Mouse (Mus musculus): ENCODE data around the gene Hist1h4f. TPM values are rescaled to one million over a fixed set of nuclear protein-coding genes. Genes with fewer than 3 reads are reported as not detected.

Gene Hist1h4f
- polyA plus RNA-seq, 1 experiment from 2014 or later = not detected

GRCm38 (mm10) chr13:23506819-23507515 is 44.5 kb downstream of the Hist1h4f start:
- 30% methylated on average over 14 of the region's 14 CpGs for WGBS
- Histone ChIP-seq H3K9ac (ENCODE audit: low read length) (no peak overlapping the region), H3K27ac (replicated peaks in 1 of 2; ENCODE audit: control insufficient read depth in 1 of 2, insufficient read depth in 1 of 2, low read depth in 2 of 2, low read length in 2 of 2) (peak overlapping the region in 1 of 2 experiments; percentile 9; a peak in 1 of 4 replicates), H3K27me3 (ENCODE audit: control insufficient read depth, insufficient read depth, low read length) (no peaks in the 10 kb centered on the region), H3K4me2 (ENCODE audit: low read length) (peak overlapping the region; percentile 63), H3K36me3 (ENCODE audit: control insufficient read depth, insufficient read depth, low read length) (no peaks in the 10 kb centered on the region), H3K4me1 (ENCODE audit: control insufficient read depth in 2 of 2, insufficient read depth in 2 of 2, low read length in 2 of 2) (peaks cover 14 to 23% of the 10 kb centered on the region in 2 experiments), H3K4me3 (ENCODE audit: control insufficient read depth in 1 of 2, insufficient read depth in 1 of 2, low read depth in 1 of 2, low read length in 2 of 2) (no peak overlapping the region), H3K9me3 (ENCODE audit: control insufficient read depth, low read length) (no peaks in the 10 kb centered on the region)
- ATAC-seq (ENCODE audit: insufficient number of reproducible peaks, insufficient read depth, low FRiP score, low read depth) = no peak

- WGBS = 10% methylated on average over 13 of the region's 13 CpGs
- Histone ChIP-seq H3K27ac (replicated peaks in 1 of 2; ENCODE audit: control insufficient read depth in 1 of 2, insufficient read depth in 1 of 2, low read depth in 2 of 2, low read length in 2 of 2) (peak overlapping the region in 1 of 2 experiments; percentile 35; a peak in 1 of 4 replicates), H3K36me3 (ENCODE audit: control insufficient read depth, insufficient read depth, low read length) (no peaks in the 10 kb centered on the region), H3K4me1 (ENCODE audit: control insufficient read depth in 2 of 2, insufficient read depth in 2 of 2, low read length in 2 of 2) (peaks cover 14 to 27% of the 10 kb centered on the region in 2 experiments), H3K9ac (ENCODE audit: low read length) (peak overlapping the region; percentile 68), H3K9me3 (ENCODE audit: control insufficient read depth, low read length) (no peaks in the 10 kb centered on the region), H3K4me3 (ENCODE audit: control insufficient read depth in 1 of 2, insufficient read depth in 1 of 2, low read depth in 1 of 2, low read length in 2 of 2) (peak overlapping the region in 1 of 2 experiments; percentile 33; a peak in 2 of 4 replicates), H3K27me3 (ENCODE audit: control insufficient read depth, insufficient read depth, low read length) (no peaks in the 10 kb centered on the region), H3K4me2 (ENCODE audit: low read length) (peak overlapping the region; percentile 63)
- ATAC-seq (ENCODE audit: insufficient number of reproducible peaks, insufficient read depth, low FRiP score, low read depth) = no peak
These were observed 45.1 kb downstream of the Hist1h4f start for GRCm38 (mm10) chr13:23506351-23506750.

- peak overlapping the region; percentile 35 to 57; a peak in 3 of 4 replicates for H3K27ac ChIP-seq (replicated peaks in 1 of 2; ENCODE audit: control insufficient read depth in 1 of 2, insufficient read depth in 1 of 2, low read depth in 2 of 2, low read length in 2 of 2)
- H3K4me3 ChIP-seq (ENCODE audit: control insufficient read depth in 1 of 2, insufficient read depth in 1 of 2, low read depth in 1 of 2, low read length in 2 of 2) = peak overlapping the region; percentile 33 to 40
- H3K36me3 ChIP-seq (ENCODE audit: control insufficient read depth, insufficient read depth, low read length) = no peaks in the 10 kb centered on the region
- WGBS = 8% methylated on average over 14 of the region's 14 CpGs
- peak overlapping the region; percentile 68 for H3K9ac ChIP-seq (ENCODE audit: low read length)
- peak overlapping the region; percentile 63 for H3K4me2 ChIP-seq (ENCODE audit: low read length)
- H3K4me1 ChIP-seq (ENCODE audit: control insufficient read depth in 2 of 2, insufficient read depth in 2 of 2, low read length in 2 of 2) = peaks cover 14 to 27% of the 10 kb centered on the region in 2 experiments
- H3K27me3 ChIP-seq (ENCODE audit: control insufficient read depth, insufficient read depth, low read length) = no peaks in the 10 kb centered on the region
- H3K9me3 ChIP-seq (ENCODE audit: control insufficient read depth, low read length) = no peaks in the 10 kb centered on the region
- ATAC-seq (ENCODE audit: insufficient number of reproducible peaks, insufficient read depth, low FRiP score, low read depth) = no peak
These were observed 45.6 kb downstream of the Hist1h4f start for GRCm38 (mm10) chr13:23505662-23506345.

GRCm38 (mm10) chr13:23503797-23504196 is 47.7 kb downstream of the Hist1h4f start:
- Histone ChIP-seq H3K36me3 (ENCODE audit: control insufficient read depth, insufficient read depth, low read length) (no peaks in the 10 kb centered on the region), H3K4me3 (ENCODE audit: control insufficient read depth in 1 of 2, insufficient read depth in 1 of 2, low read depth in 1 of 2, low read length in 2 of 2) (no peak overlapping the region), H3K9ac (ENCODE audit: low read length) (no peak overlapping the region), H3K27ac (replicated peaks in 1 of 2; ENCODE audit: control insufficient read depth in 1 of 2, insufficient read depth in 1 of 2, low read depth in 2 of 2, low read length in 2 of 2) (no peak overlapping the region), H3K9me3 (ENCODE audit: control insufficient read depth, low read length) (no peaks in the 10 kb centered on the region), H3K4me2 (ENCODE audit: low read length) (peak overlapping the region; percentile 23; the same call in 1 of the 2 replicates), H3K4me1 (ENCODE audit: control insufficient read depth in 2 of 2, insufficient read depth in 2 of 2, low read length in 2 of 2) (peaks cover 14 to 27% of the 10 kb centered on the region in 2 experiments; a peak in 3 of 4 replicates), H3K27me3 (ENCODE audit: control insufficient read depth, insufficient read depth, low read length) (no peaks in the 10 kb centered on the region)
- 3% methylated on average over 9 of the region's 9 CpGs for WGBS
- ATAC-seq (ENCODE audit: insufficient number of reproducible peaks, insufficient read depth, low FRiP score, low read depth) = no peak

- no peaks in the 10 kb centered on the region for H3K9me3 ChIP-seq (ENCODE audit: control insufficient read depth, low read length)
- H3K9ac ChIP-seq (ENCODE audit: low read length) = no peak overlapping the region
- H3K27me3 ChIP-seq (ENCODE audit: control insufficient read depth, insufficient read depth, low read length) = no peaks in the 10 kb centered on the region
- no peak overlapping the region for H3K4me3 ChIP-seq (ENCODE audit: control insufficient read depth in 1 of 2, insufficient read depth in 1 of 2, low read depth in 1 of 2, low read length in 2 of 2)
- no peak overlapping the region for H3K4me2 ChIP-seq (ENCODE audit: low read length)
- no peak for ATAC-seq (ENCODE audit: insufficient number of reproducible peaks, insufficient read depth, low FRiP score, low read depth)
- H3K27ac ChIP-seq (replicated peaks in 1 of 2; ENCODE audit: control insufficient read depth in 1 of 2, insufficient read depth in 1 of 2, low read depth in 2 of 2, low read length in 2 of 2) = no peak overlapping the region
- H3K36me3 ChIP-seq (ENCODE audit: control insufficient read depth, insufficient read depth, low read length) = no peaks in the 10 kb centered on the region
- H3K4me1 ChIP-seq (ENCODE audit: control insufficient read depth in 2 of 2, insufficient read depth in 2 of 2, low read length in 2 of 2) = peaks cover 16 to 30% of the 10 kb centered on the region in 2 experiments; a peak in 3 of 4 replicates
- 51% methylated on average over 4 of the region's 4 CpGs for WGBS
These were observed 48.5 kb downstream of the Hist1h4f start for GRCm38 (mm10) chr13:23502916-23503315.

- 36% methylated on average over 9 of the region's 9 CpGs for WGBS
- peaks cover 11 to 27% of the 10 kb centered on the region in 2 experiments; a peak in 3 of 4 replicates for H3K4me1 ChIP-seq (ENCODE audit: control insufficient read depth in 2 of 2, insufficient read depth in 2 of 2, low read length in 2 of 2)
- H3K36me3 ChIP-seq (ENCODE audit: control insufficient read depth, insufficient read depth, low read length) = no peaks in the 10 kb centered on the region
- no peaks in the 10 kb centered on the region for H3K27me3 ChIP-seq (ENCODE audit: control insufficient read depth, insufficient read depth, low read length)
- H3K27ac ChIP-seq (replicated peaks in 1 of 2; ENCODE audit: control insufficient read depth in 1 of 2, insufficient read depth in 1 of 2, low read depth in 2 of 2, low read length in 2 of 2) = no peak overlapping the region
- no peak overlapping the region for H3K9ac ChIP-seq (ENCODE audit: low read length)
- H3K4me3 ChIP-seq (ENCODE audit: control insufficient read depth in 1 of 2, insufficient read depth in 1 of 2, low read depth in 1 of 2, low read length in 2 of 2) = peak overlapping the region in 1 of 2 experiments; percentile 18; a peak in 1 of 4 replicates
- no peak for ATAC-seq (ENCODE audit: insufficient number of reproducible peaks, insufficient read depth, low FRiP score, low read depth)
- H3K4me2 ChIP-seq (ENCODE audit: low read length) = peak overlapping the region; percentile 42
- no peaks in the 10 kb centered on the region for H3K9me3 ChIP-seq (ENCODE audit: control insufficient read depth, low read length)
These were observed 49.3 kb downstream of the Hist1h4f start for GRCm38 (mm10) chr13:23502031-23502567.

- no peak for ATAC-seq (ENCODE audit: insufficient number of reproducible peaks, insufficient read depth, low FRiP score, low read depth)
- H3K9ac ChIP-seq (ENCODE audit: low read length) = no peak overlapping the region
- peak overlapping the region in 1 of 2 experiments; percentile 18; a peak in 1 of 4 replicates for H3K4me3 ChIP-seq (ENCODE audit: control insufficient read depth in 1 of 2, insufficient read depth in 1 of 2, low read depth in 1 of 2, low read length in 2 of 2)
- no peaks in the 10 kb centered on the region for H3K36me3 ChIP-seq (ENCODE audit: control insufficient read depth, insufficient read depth, low read length)
- H3K4me2 ChIP-seq (ENCODE audit: low read length) = peak overlapping the region; percentile 42
- H3K27me3 ChIP-seq (ENCODE audit: control insufficient read depth, insufficient read depth, low read length) = no peaks in the 10 kb centered on the region
- no peaks in the 10 kb centered on the region for H3K9me3 ChIP-seq (ENCODE audit: control insufficient read depth, low read length)
- peaks cover 11 to 27% of the 10 kb centered on the region in 2 experiments; a peak in 3 of 4 replicates for H3K4me1 ChIP-seq (ENCODE audit: control insufficient read depth in 2 of 2, insufficient read depth in 2 of 2, low read length in 2 of 2)
- 19% methylated on average over 5 of the region's 5 CpGs for WGBS
- H3K27ac ChIP-seq (replicated peaks in 1 of 2; ENCODE audit: control insufficient read depth in 1 of 2, insufficient read depth in 1 of 2, low read depth in 2 of 2, low read length in 2 of 2) = no peak overlapping the region
These were observed 49.9 kb downstream of the Hist1h4f start for GRCm38 (mm10) chr13:23501511-23501910.
